Mouse (Mus musculus) CH12.LX (cell line): ENCODE data around the gene Wrnip1. TPM values are rescaled to one million over a fixed set of nuclear protein-coding genes. Genes with fewer than 3 reads are reported as not detected.

ENCODE experiments used
- DNase-seq: peaks from one replicate; pipeline ENCODE4 v3.0.0-alpha.2; 2013; ENCODE audit errors: extremely low read depth
- H3K27ac ChIP-seq: 2 replicates; pipeline ENCODE4 v1.5.1; 2012; ENCODE audit warnings: low read depth, mild to moderate bottlenecking, control low read depth, moderate library complexity; ENCODE audit not compliant: insufficient read depth
- H3K27me3 ChIP-seq: replicated peaks from 2 replicates; pipeline ENCODE3; 2012; ENCODE audit warnings: inconsistent platforms
- H3K36me3 ChIP-seq, 2 experiments: replicated peaks in 1 of 2; 2 replicates each; pipeline versions ENCODE3 to v1.6.1; 2012; ENCODE audit warnings: inconsistent platforms in 1 of 2, low read length in 1 of 2, mild to moderate bottlenecking in 1 of 2, mixed read lengths in 1 of 2, moderate library complexity in 1 of 2; ENCODE audit not compliant: control insufficient read depth in 1 of 2, insufficient read depth in 1 of 2
- H3K4me1 ChIP-seq, 2 experiments: 2 replicates each; pipeline ENCODE4 v1.6.1; 2012; ENCODE audit warnings: inconsistent platforms in 1 of 2, moderate library complexity in 1 of 2; ENCODE audit not compliant: insufficient read depth in 2 of 2, control insufficient read depth in 1 of 2
- H3K4me2 ChIP-seq: 2 replicates; pipeline ENCODE4 v1.6.1; 2012; ENCODE audit warnings: low read depth, mild to moderate bottlenecking, control low read depth; ENCODE audit not compliant: poor library complexity, insufficient read depth, severe bottlenecking
- H3K4me3 ChIP-seq, 3 experiments: fragments of 150-350 bp in 1 of 3; sonication (generic) in 1 of 3; replicated peaks in 1 of 3; 2 replicates each; pipeline versions ENCODE3 to v1.5.1; 2011 to 2012; ENCODE audit warnings: low read depth in 2 of 3, low read length in 2 of 3, mild to moderate bottlenecking in 2 of 3, moderate library complexity in 2 of 3, control low read depth in 1 of 3, improper control_type of control experiment in 1 of 3, inconsistent platforms in 1 of 3, mixed read lengths in 1 of 3; ENCODE audit not compliant: poor library complexity in 1 of 3
- H3K79me2 ChIP-seq: replicated peaks from 2 replicates; pipeline ENCODE4 v1.6.1; 2012; ENCODE audit warnings: mild to moderate bottlenecking, moderate library complexity; ENCODE audit not compliant: control insufficient read depth, poor library complexity, insufficient read depth, severe bottlenecking; ENCODE audit errors: extremely low read depth
- H3K9ac ChIP-seq: 2 replicates; pipeline ENCODE4 v1.6.1; 2012; ENCODE audit warnings: low read depth, mild to moderate bottlenecking, control low read depth, moderate library complexity; ENCODE audit not compliant: insufficient read depth
- H3K9me3 ChIP-seq: replicated peaks from 2 replicates; pipeline ENCODE3; 2012; ENCODE audit warnings: low read length, inconsistent platforms, mixed read lengths
- BHLHE40 ChIP-seq: IDR thresholded peaks from 2 replicates; pipeline ENCODE4 v1.6.1; 2011; ENCODE audit warnings: mild to moderate bottlenecking, low read depth, low read length, improper control_type of control experiment
- CHD1 ChIP-seq: IDR thresholded peaks from 2 replicates; pipeline ENCODE4 v1.6.1; 2012; ENCODE audit warnings: low read depth, low read length, improper control_type of control experiment, inconsistent platforms
- CTCF ChIP-seq, 2 experiments: IDR thresholded peaks in 1 of 2; conservative IDR thresholded peaks in 1 of 2; 2 replicates each; pipeline ENCODE4 v1.5.1; 2011 to 2012; ENCODE audit warnings: low read depth in 2 of 2, low read length in 2 of 2, improper control_type of control experiment in 1 of 2, inconsistent platforms in 1 of 2, mild to moderate bottlenecking in 1 of 2, moderate library complexity in 1 of 2
- ELF1 ChIP-seq: IDR thresholded peaks from 2 replicates; pipeline ENCODE4 v1.6.1; 2014; ENCODE audit warnings: low read depth, mild to moderate bottlenecking, inconsistent platforms, low read length, improper control_type of control experiment
- EP300 ChIP-seq: IDR thresholded peaks from 2 replicates; pipeline ENCODE4 v1.6.1; 2011; ENCODE audit warnings: low read length, improper control_type of control experiment
- HCFC1 ChIP-seq: IDR thresholded peaks from 2 replicates; pipeline ENCODE4 v1.6.1; 2012; ENCODE audit warnings: low read depth, mild to moderate bottlenecking, inconsistent platforms, low read length, improper control_type of control experiment
- IRF4 ChIP-seq: IDR thresholded peaks from 2 replicates; pipeline ENCODE4 v1.6.1; 2014; ENCODE audit warnings: low read depth, mild to moderate bottlenecking, inconsistent platforms, low read length, improper control_type of control experiment
- JUN ChIP-seq: IDR thresholded peaks from 2 replicates; pipeline ENCODE4 v1.6.1; 2011; ENCODE audit warnings: low read depth, mild to moderate bottlenecking, low read length, improper control_type of control experiment, moderate library complexity; ENCODE audit not compliant: insufficient read depth
- JUND ChIP-seq: conservative IDR thresholded peaks from 2 replicates; pipeline ENCODE4 v1.6.1; 2011; ENCODE audit warnings: low read depth, low read length, improper control_type of control experiment
- MAFK ChIP-seq: IDR thresholded peaks from 2 replicates; pipeline ENCODE4 v1.6.1; 2011; ENCODE audit warnings: low read length, improper control_type of control experiment; ENCODE audit not compliant: insufficient replicate concordance
- MAX ChIP-seq: IDR thresholded peaks from 2 replicates; pipeline ENCODE4 v1.6.1; 2011; ENCODE audit warnings: low read length, improper control_type of control experiment
- MEF2A ChIP-seq: IDR thresholded peaks from 2 replicates; pipeline ENCODE4 v1.6.1; 2014; ENCODE audit warnings: low read depth, mild to moderate bottlenecking, inconsistent platforms, low read length, improper control_type of control experiment, borderline replicate concordance
- MXI1 ChIP-seq: IDR thresholded peaks from 2 replicates; pipeline ENCODE4 v1.6.1; 2011; ENCODE audit warnings: mild to moderate bottlenecking, low read depth, low read length, improper control_type of control experiment
- MYC ChIP-seq: IDR thresholded peaks from 2 replicates; pipeline ENCODE4 v1.6.1; 2011; ENCODE audit warnings: low read depth, mild to moderate bottlenecking, improper control_type of control experiment, low read length
- NELFE ChIP-seq: IDR thresholded peaks from 2 replicates; pipeline ENCODE4 v1.6.1; 2011; ENCODE audit warnings: low read depth, low read length, improper control_type of control experiment
- NRF1 ChIP-seq: IDR thresholded peaks from 2 replicates; pipeline ENCODE4 v1.6.1; 2014; ENCODE audit warnings: low read depth, mild to moderate bottlenecking, inconsistent platforms, low read length, improper control_type of control experiment, moderate library complexity
- PAX5 ChIP-seq: IDR thresholded peaks from 2 replicates; pipeline ENCODE4 v1.6.1; 2012; ENCODE audit warnings: low read length, inconsistent platforms, mixed read lengths
- POLR2A ChIP-seq: IDR thresholded peaks from 2 replicates; pipeline ENCODE4 v1.6.1; 2011; ENCODE audit warnings: low read depth, mild to moderate bottlenecking, improper control_type of control experiment, low read length
- RAD21 ChIP-seq: IDR thresholded peaks from 2 replicates; pipeline ENCODE4 v1.6.1; 2011; ENCODE audit warnings: low read depth, mild to moderate bottlenecking, low read length, improper control_type of control experiment, moderate library complexity
- TCF12 ChIP-seq: IDR thresholded peaks from 2 replicates; pipeline ENCODE4 v1.6.1; 2014; ENCODE audit warnings: low read depth, mild to moderate bottlenecking, inconsistent platforms, low read length, improper control_type of control experiment
- UBTF ChIP-seq: IDR thresholded peaks from 2 replicates; pipeline ENCODE4 v1.6.1; 2012; ENCODE audit warnings: low read depth, mild to moderate bottlenecking, inconsistent platforms, low read length, improper control_type of control experiment, moderate library complexity
- USF1 ChIP-seq: IDR thresholded peaks from 2 replicates; pipeline ENCODE4 v1.6.1; 2014; ENCODE audit warnings: low read depth, mild to moderate bottlenecking, inconsistent platforms, low read length, improper control_type of control experiment
- ZC3H11A ChIP-seq: IDR thresholded peaks from 2 replicates; pipeline ENCODE4 v1.6.1; 2012; ENCODE audit warnings: low read depth, mild to moderate bottlenecking, inconsistent platforms, low read length, improper control_type of control experiment
- ZKSCAN1 ChIP-seq: IDR thresholded peaks from 2 replicates; pipeline ENCODE4 v1.6.1; 2012; ENCODE audit warnings: low read depth, inconsistent platforms, low read length, improper control_type of control experiment, borderline replicate concordance
- ZMIZ1 ChIP-seq: IDR thresholded peaks from 2 replicates; pipeline ENCODE4 v1.6.1; 2012; ENCODE audit warnings: low read depth, mild to moderate bottlenecking, inconsistent platforms, low read length, improper control_type of control experiment
- dilution Hi-C: fragments of 300-500 bp; cut with MboI; formaldehyde crosslinking; loops from 2 replicates; pipeline ENCODE4 v1.14.3; 2020; ENCODE audit warnings: low sequenced_read_pairs; ENCODE audit not compliant: extremely low pct_unique_long_range_greater_than_20kb, extremely low pct_ligation_motif_present
- in situ Hi-C: fragments of 300-500 bp; cut with MboI; formaldehyde crosslinking; loops from 3 replicates; pipeline ENCODE4 v1.14.3; 2019; ENCODE audit warnings: low sequenced_read_pairs, low pct_ligation_motif_present, low pct_unique_long_range_greater_than_20kb, mixed read lengths
- polyA plus RNA-seq: library from polyadenylated mRNA; unstranded; fragments of >175 nt; gene quantifications from 2 replicates; pipeline ENCODE4 v1.2.1, GENCODE M21; 2012; ENCODE audit warnings: low read depth; ENCODE audit not compliant: insufficient read length
- total RNA-seq, 2 experiments: library from RNA; depleted of rRNA; stranded (reverse); fragments of 300-350 nt in 1 of 2; fragments of >200 nt in 1 of 2; gene quantifications; 2 replicates each; pipeline ENCODE4 v1.2.3; 2012 to 2014

The Wrnip1 gene
- total and polyA plus RNA-seq, 3 experiments = 47.4 to 61.4 (median 60.5) TPM

DNA sequence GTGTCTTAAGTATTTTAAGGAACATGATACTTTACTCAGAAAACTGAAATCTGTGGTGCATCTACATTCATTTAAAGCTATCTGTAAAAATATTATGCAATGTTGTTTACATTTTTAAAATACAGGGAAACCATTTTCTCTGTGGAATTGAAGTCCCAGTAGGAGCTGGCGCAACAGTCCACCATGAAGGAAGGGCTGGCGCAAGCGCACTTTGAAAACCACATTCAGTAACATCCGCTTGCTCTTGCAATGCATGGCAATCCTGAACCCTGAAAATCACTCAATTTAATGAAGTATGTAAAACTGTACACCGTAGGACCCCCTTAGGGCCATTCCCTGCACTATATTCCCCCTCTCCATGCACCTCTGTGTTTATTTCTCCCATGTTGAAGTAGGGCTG is 32.7 kb downstream of the Wrnip1 start:
- in situ Hi-C loops = no loop called here
- H3K4me3 ChIP-seq = no peak overlapping the region
- TF ChIP-seq MEF2A (no peak), PAX5 (no peak), JUN (no peak), NRF1 (no peak), ZMIZ1 (no peak), HCFC1 (no peak), POLR2A (no peak), MXI1 (no peak), NELFE (no peak), MAX (no peak), CTCF (conservative IDR thresholded peaks at IDR 0.05 in 1 of 2, IDR thresholded peaks at IDR 0.05 in 1 of 2; ENCODE audit: low read depth in 2 of 2, low read length in 2 of 2) (no peak), RAD21 (no peak), BHLHE40 (no peak), USF1 (no peak)
- H3K9ac ChIP-seq = no peak overlapping the region
- H3K79me2 ChIP-seq = no peaks in the 10 kb centered on the region
- dilution Hi-C loops = no loop called here
- peaks cover 10 to 83% of the 10 kb centered on the region in 2 experiments for H3K4me1 ChIP-seq
- no peaks in the 10 kb centered on the region for H3K36me3 ChIP-seq
- no peaks in the 10 kb centered on the region for H3K9me3 ChIP-seq
- no peak overlapping the region for H3K27ac ChIP-seq
- H3K4me2 ChIP-seq = no peak overlapping the region
- H3K27me3 ChIP-seq = no peaks in the 10 kb centered on the region
- DNase-seq = no peak

DNA sequence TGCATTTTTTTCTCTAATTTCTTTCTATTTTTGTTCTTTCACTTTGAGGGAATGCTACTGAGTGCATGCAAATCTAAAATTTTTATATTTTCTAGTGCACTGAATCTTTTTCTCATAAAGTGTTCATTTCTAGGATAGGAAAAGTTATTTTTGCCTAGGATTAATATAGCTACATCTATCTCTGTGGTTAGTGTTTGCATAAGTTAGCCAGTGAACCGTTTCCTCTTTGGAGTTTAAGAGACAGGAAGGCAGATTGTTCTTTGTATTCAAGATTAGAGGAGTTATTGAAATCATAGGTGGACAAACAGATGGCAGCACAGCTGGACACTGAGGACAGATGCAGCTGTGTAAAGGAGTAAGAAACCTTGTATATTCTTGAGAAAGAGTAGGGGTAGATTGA is 37.5 kb downstream of the Wrnip1 start:
- in situ Hi-C loops = no loop called here
- dilution Hi-C loops = no loop called here
- Histone ChIP-seq H3K79me2 (no peaks in the 10 kb centered on the region), H3K9me3 (no peaks in the 10 kb centered on the region), H3K36me3 (peaks cover 0 to 3% of the 10 kb centered on the region in 2 experiments), H3K27ac (no peak overlapping the region), H3K4me3 (no peak overlapping the region), H3K4me1 (peaks cover 3 to 49% of the 10 kb centered on the region in 2 experiments; a peak in 3 of 4 replicates), H3K9ac (no peak overlapping the region), H3K4me2 (no peak overlapping the region), H3K27me3 (no peaks in the 10 kb centered on the region)
- TF ChIP-seq EP300 (peak; percentile 56; the same call in 1 of the 2 replicates), MEF2A (peak; percentile 60; the same call in 1 of the 2 replicates), ZMIZ1 (no peak)
- peak; percentile 17 for DNase-seq

DNA sequence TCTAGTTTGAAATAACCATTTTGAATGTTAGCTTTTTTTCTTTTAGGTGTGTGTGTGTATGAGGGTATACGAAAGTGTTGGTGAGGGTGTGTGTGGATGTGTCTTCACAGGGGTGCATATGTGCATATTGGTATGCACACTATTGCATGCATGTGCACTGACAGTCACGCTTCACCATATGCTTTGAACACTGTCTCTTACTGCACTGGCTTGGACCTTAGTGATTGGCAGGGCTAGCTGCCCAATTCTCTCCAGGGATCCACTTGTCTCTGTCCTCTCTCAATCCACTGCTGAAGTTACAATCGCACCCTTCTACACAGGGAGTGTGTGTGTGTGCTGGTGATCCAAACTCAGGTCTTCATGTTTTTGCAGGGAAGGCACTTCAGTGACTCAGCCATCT is 39.5 kb downstream of the Wrnip1 start:
- in situ Hi-C loops (no loop called here), dilution Hi-C loops (no loop called here)
- no peaks in the 10 kb centered on the region for H3K9me3 ChIP-seq
- H3K4me3 ChIP-seq = no peak overlapping the region
- no peak overlapping the region for H3K9ac ChIP-seq
- peaks cover 3 to 39% of the 10 kb centered on the region in 2 experiments; a peak in 3 of 4 replicates for H3K4me1 ChIP-seq
- no peak overlapping the region for H3K27ac ChIP-seq
- DNase-seq = no peak
- H3K36me3 ChIP-seq = peaks cover 0 to 4% of the 10 kb centered on the region in 2 experiments
- H3K27me3 ChIP-seq = no peaks in the 10 kb centered on the region
- H3K79me2 ChIP-seq = no peaks in the 10 kb centered on the region
- no peak overlapping the region for H3K4me2 ChIP-seq
- no peak for TF ChIP-seq NELFE
- TF ChIP-seq POLR2A = no peak
- no peak for TF ChIP-seq CHD1
- TF ChIP-seq MEF2A = no peak
- no peak for TF ChIP-seq HCFC1
- no peak for TF ChIP-seq BHLHE40
- TF ChIP-seq JUN = no peak
- no peak for TF ChIP-seq IRF4
- TF ChIP-seq ZC3H11A = no peak
- no peak for TF ChIP-seq JUND
- TF ChIP-seq NRF1 = no peak
- no peak for TF ChIP-seq ZKSCAN1
- TF ChIP-seq UBTF = no peak
- TF ChIP-seq MYC = no peak
- TF ChIP-seq TCF12 = no peak
- TF ChIP-seq USF1 = no peak
- TF ChIP-seq MAFK = no peak
- no peak for TF ChIP-seq ELF1
